Mouse (Mus musculus) mouse trophoblast stem cell (cell line): ENCODE measurements around the gene U2af1.

Experiments
- in situ Hi-C, 2 experiments: fragments of 300-500 bp; cut with MseI, MboI; formaldehyde crosslinking; loops; 2 replicates in 1 of 2; 3 replicates in 1 of 2; pipeline ENCODE4 v1.15.1; 2025

U2af1 gene

GRCm38 (mm10) chr17:31662855-31663254 is 4.2 kb upstream of the U2af1 start:
- in situ Hi-C loops, result no loop called here

- in situ Hi-C loops, result no loop called here
Measured at GRCm38 (mm10) chr17:31660661-31661250, 2.1 kb upstream of the U2af1 start.

GRCm38 (mm10) chr17:31658136-31658467 is 590 bp downstream of the U2af1 start:
- in situ Hi-C loops, result loop anchor here (5.0 to 10.0 kb wide), 2 partner anchors 126 to 133 kb away; partner anchors contain the start of gene Ndufv3 (in 1 of the 2)

- in situ Hi-C loops, result loop anchor here (5.0 to 10.0 kb wide), 2 partner anchors 125 to 133 kb away; partner anchors contain the start of gene Ndufv3 (in 1 of the 2)
Measured at GRCm38 (mm10) chr17:31657141-31657983, 1.3 kb downstream of the U2af1 start.

GRCm38 (mm10) chr17:31656682-31657081 is 2.0 kb downstream of the U2af1 start:
- in situ Hi-C loops, result loop anchor here (5.0 to 10.0 kb wide), 2 partner anchors 124 to 132 kb away; partner anchors contain the start of gene Ndufv3 (in 1 of the 2)

GRCm38 (mm10) chr17:31655366-31655765 is 3.3 kb downstream of the U2af1 start:
- in situ Hi-C loops, result loop anchor here (5.0 to 10.0 kb wide), 2 partner anchors 123 to 131 kb away; partner anchors contain the start of gene Ndufv3 (in 1 of the 2)

GRCm38 (mm10) chr17:31653277-31653676 is 5.4 kb downstream of the U2af1 start:
- in situ Hi-C loops, result loop anchor here in 1 of 2 experiments (10.0 kb wide), 1 partner anchor 128 kb away; the partner anchor contains the start of gene Ndufv3

- in situ Hi-C loops, result loop anchor here in 1 of 2 experiments (10.0 kb wide), 1 partner anchor 127 kb away; the partner anchor contains the start of gene Ndufv3
Measured at GRCm38 (mm10) chr17:31652152-31652551, 6.5 kb downstream of the U2af1 start.

- in situ Hi-C loops, result no loop called here
Measured at GRCm38 (mm10) chr17:31646199-31647002, 12.3 kb downstream of the U2af1 start.

GRCm38 (mm10) chr17:31642913-31643312 is 15.8 kb downstream of the U2af1 start:
- in situ Hi-C loops, result no loop called here

GRCm38 (mm10) chr17:31642331-31642730 is 16.4 kb downstream of the U2af1 start:
- in situ Hi-C loops, result no loop called here

GRCm38 (mm10) chr17:31639651-31640050 is 19.0 kb downstream of the U2af1 start:
- in situ Hi-C loops, result no loop called here

- in situ Hi-C loops, result no loop called here
Measured at GRCm38 (mm10) chr17:31637866-31638570, 20.7 kb downstream of the U2af1 start.

GRCm38 (mm10) chr17:31636942-31637811 is 21.5 kb downstream of the U2af1 start, which contains the start of gene Cbs:
Gene Cbs (minus strand): TSS chr17:31637238.
- in situ Hi-C loops, result no loop called here

GRCm38 (mm10) chr17:31636277-31636941 is 22.3 kb downstream of the U2af1 start:
- in situ Hi-C loops, result no loop called here

- in situ Hi-C loops, result no loop called here
Measured at GRCm38 (mm10) chr17:31635781-31636180, 22.9 kb downstream of the U2af1 start.

- in situ Hi-C loops, result no loop called here
Measured at GRCm38 (mm10) chr17:31634896-31635295, 23.8 kb downstream of the U2af1 start.

- in situ Hi-C loops, result no loop called here
Measured at GRCm38 (mm10) chr17:31633007-31633406, 25.7 kb downstream of the U2af1 start.

- in situ Hi-C loops, result no loop called here
Measured at GRCm38 (mm10) chr17:31631081-31631800, 27.5 kb downstream of the U2af1 start.
